Mouse (Mus musculus): ENCODE measurements around the gene Pde10a. TPM values are rescaled to one million over a fixed set of nuclear protein-coding genes. Genes with fewer than 3 reads are reported as not detected.

Gene Pde10a
- polyA plus RNA-seq, 1 experiment = 26.2 TPM

DNA sequence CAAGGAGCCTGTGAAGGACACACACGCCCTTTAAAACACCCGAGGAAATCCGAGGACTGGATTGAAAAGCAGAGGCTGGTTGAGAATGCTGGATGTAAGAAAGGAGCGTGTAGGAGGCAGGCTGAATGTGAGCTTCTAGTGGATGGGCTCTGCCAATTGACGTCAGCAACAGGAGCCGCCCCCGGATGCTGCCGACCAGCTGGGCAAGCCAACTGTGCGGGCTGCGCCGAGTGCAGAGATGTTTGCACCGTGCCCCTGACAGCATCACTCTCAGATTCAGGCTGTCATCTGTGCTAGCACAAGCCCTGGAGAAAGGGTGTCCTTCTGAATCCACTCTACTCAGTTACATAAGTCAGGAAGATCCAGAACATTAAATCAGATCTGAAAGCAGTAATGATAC, 37.3 kb upstream of the Pde10a start:
- Histone ChIP-seq H3K4me1 (ENCODE audit: control insufficient read depth, insufficient read depth, low read length) (peaks cover 6% of the 10 kb centered on the region; the same call in 1 of the 2 replicates), H3K27me3 (ENCODE audit: control insufficient read depth, insufficient read depth, low read length) (no peaks in the 10 kb centered on the region), H3K36me3 (ENCODE audit: control insufficient read depth, insufficient read depth, low read length) (no peaks in the 10 kb centered on the region), H3K27ac (ENCODE audit: control insufficient read depth, insufficient read depth, low read depth, low read length) (no peak overlapping the region), H3K4me3 (ENCODE audit: control insufficient read depth, low read depth, low read length) (peak overlapping the region; percentile 42; the same call in 1 of the 2 replicates)
- no peak for TF ChIP-seq POLR2A (IDR thresholded peaks at IDR 0.05; ENCODE audit: control insufficient read depth, low read depth, low read length)
- TF ChIP-seq CTCF (IDR thresholded peaks at IDR 0.05; ENCODE audit: control insufficient read depth, insufficient read depth, insufficient replicate concordance, low read depth, low read length) = no peak

DNA sequence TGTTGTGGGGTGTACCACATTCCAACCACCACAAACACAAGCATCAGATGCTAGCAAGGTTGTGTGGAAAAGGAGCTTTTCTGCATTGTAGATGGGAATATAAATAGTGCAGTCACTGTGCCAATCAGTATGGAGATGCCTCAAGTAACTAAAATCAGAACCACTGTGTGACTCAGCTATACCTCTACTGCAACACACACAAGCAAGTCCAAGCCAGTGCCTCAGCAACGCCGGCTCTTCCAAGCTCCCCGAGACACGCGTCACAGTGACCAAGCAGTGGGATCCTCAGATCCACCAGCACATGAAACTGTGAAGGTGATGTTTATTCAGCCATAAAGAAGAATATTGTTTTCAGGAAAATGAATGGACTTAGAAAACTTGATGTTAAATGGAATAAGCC, 34.2 kb upstream of the Pde10a start:
- Histone ChIP-seq H3K4me1 (ENCODE audit: control insufficient read depth, insufficient read depth, low read length) (peaks cover 6% of the 10 kb centered on the region; the same call in 1 of the 2 replicates), H3K4me3 (ENCODE audit: control insufficient read depth, low read depth, low read length) (no peak overlapping the region), H3K27me3 (ENCODE audit: control insufficient read depth, insufficient read depth, low read length) (no peaks in the 10 kb centered on the region), H3K27ac (ENCODE audit: control insufficient read depth, insufficient read depth, low read depth, low read length) (no peak overlapping the region), H3K36me3 (ENCODE audit: control insufficient read depth, insufficient read depth, low read length) (no peaks in the 10 kb centered on the region)
- TF ChIP-seq POLR2A (IDR thresholded peaks at IDR 0.05; ENCODE audit: control insufficient read depth, low read depth, low read length) = no peak
- no peak for TF ChIP-seq CTCF (IDR thresholded peaks at IDR 0.05; ENCODE audit: control insufficient read depth, insufficient read depth, insufficient replicate concordance, low read depth, low read length)

DNA sequence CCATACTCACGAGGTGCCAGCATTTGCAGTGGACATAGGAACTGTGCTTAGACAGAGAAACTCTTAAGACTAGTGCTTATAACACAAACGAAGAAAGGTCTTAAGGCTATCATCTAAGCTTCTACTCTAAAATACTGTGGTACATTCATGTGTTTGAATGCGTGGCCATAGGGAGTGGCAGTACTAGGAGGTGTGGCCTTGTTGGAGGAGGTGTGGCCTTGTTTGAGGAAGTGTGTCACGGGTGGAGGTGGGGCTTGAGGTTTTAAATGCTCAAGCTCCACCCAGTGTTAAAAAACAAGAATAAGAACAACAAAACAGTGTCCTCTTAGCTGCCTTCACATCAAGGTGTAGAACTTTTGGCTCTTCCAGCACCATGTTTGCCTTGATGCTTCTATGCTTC, 31.7 kb upstream of the Pde10a start:
- Histone ChIP-seq H3K27me3 (ENCODE audit: control insufficient read depth, insufficient read depth, low read length) (no peaks in the 10 kb centered on the region), H3K36me3 (ENCODE audit: control insufficient read depth, insufficient read depth, low read length) (no peaks in the 10 kb centered on the region), H3K4me3 (ENCODE audit: control insufficient read depth, low read depth, low read length) (no peak overlapping the region), H3K4me1 (ENCODE audit: control insufficient read depth, insufficient read depth, low read length) (peaks cover under 1% of the 10 kb centered on the region; the same call in 1 of the 2 replicates), H3K27ac (ENCODE audit: control insufficient read depth, insufficient read depth, low read depth, low read length) (no peak overlapping the region)
- TF ChIP-seq POLR2A (IDR thresholded peaks at IDR 0.05; ENCODE audit: control insufficient read depth, low read depth, low read length) = no peak
- no peak for TF ChIP-seq CTCF (IDR thresholded peaks at IDR 0.05; ENCODE audit: control insufficient read depth, insufficient read depth, insufficient replicate concordance, low read depth, low read length)

DNA sequence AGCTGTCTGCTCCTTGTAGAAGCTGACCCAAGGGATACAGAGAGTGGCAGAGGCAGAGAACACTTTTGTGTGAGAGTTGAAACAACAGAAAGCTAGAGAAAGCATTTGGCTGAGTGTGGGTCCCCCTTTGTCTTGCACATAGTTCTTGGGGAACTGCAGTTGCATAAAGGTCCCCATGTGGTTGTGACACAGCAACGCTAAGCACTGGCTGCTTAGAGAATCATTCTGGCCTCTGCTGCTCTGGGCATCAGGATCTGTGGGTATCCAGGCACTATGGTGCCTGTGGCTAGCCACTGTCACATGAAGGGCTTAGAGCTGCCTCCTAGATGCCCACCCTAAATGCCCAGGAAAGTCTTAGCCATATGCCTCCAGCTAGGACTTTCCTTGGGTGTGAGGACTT, 27.0 kb upstream of the Pde10a start:
- H3K27me3 ChIP-seq (ENCODE audit: control insufficient read depth, insufficient read depth, low read length) = no peaks in the 10 kb centered on the region
- no peak overlapping the region for H3K4me3 ChIP-seq (ENCODE audit: control insufficient read depth, low read depth, low read length)
- no peaks in the 10 kb centered on the region for H3K4me1 ChIP-seq (ENCODE audit: control insufficient read depth, insufficient read depth, low read length)
- no peaks in the 10 kb centered on the region for H3K36me3 ChIP-seq (ENCODE audit: control insufficient read depth, insufficient read depth, low read length)
- TF ChIP-seq POLR2A (IDR thresholded peaks at IDR 0.05; ENCODE audit: control insufficient read depth, low read depth, low read length) (no peak), CTCF (IDR thresholded peaks at IDR 0.05; ENCODE audit: control insufficient read depth, insufficient read depth, insufficient replicate concordance, low read depth, low read length) (no peak)
- H3K27ac ChIP-seq (ENCODE audit: control insufficient read depth, insufficient read depth, low read depth, low read length) = no peak overlapping the region

DNA sequence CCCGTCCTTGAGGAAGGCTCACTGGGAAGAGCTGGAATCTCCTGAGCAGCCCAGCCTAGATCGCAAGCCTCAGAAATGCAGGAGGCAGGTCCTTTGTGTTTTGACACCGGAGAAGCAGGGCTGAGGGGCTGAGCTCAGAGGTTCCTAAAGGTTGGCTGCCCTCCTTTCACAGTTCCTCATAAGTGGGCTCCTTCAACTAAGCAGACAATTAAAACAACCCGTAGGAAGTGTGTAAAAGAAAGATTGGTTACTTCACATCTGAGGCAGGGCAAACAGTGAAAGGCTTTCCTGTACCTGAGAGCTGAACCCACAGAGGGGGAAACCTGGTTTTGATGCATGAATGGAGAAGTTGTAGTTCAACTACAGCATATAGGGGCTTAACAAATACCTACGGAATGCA, 26.5 kb upstream of the Pde10a start:
- Histone ChIP-seq H3K27me3 (ENCODE audit: control insufficient read depth, insufficient read depth, low read length) (no peaks in the 10 kb centered on the region), H3K36me3 (ENCODE audit: control insufficient read depth, insufficient read depth, low read length) (no peaks in the 10 kb centered on the region), H3K4me1 (ENCODE audit: control insufficient read depth, insufficient read depth, low read length) (no peaks in the 10 kb centered on the region), H3K27ac (ENCODE audit: control insufficient read depth, insufficient read depth, low read depth, low read length) (no peak overlapping the region), H3K4me3 (ENCODE audit: control insufficient read depth, low read depth, low read length) (no peak overlapping the region)
- no peak for TF ChIP-seq CTCF (IDR thresholded peaks at IDR 0.05; ENCODE audit: control insufficient read depth, insufficient read depth, insufficient replicate concordance, low read depth, low read length)

DNA sequence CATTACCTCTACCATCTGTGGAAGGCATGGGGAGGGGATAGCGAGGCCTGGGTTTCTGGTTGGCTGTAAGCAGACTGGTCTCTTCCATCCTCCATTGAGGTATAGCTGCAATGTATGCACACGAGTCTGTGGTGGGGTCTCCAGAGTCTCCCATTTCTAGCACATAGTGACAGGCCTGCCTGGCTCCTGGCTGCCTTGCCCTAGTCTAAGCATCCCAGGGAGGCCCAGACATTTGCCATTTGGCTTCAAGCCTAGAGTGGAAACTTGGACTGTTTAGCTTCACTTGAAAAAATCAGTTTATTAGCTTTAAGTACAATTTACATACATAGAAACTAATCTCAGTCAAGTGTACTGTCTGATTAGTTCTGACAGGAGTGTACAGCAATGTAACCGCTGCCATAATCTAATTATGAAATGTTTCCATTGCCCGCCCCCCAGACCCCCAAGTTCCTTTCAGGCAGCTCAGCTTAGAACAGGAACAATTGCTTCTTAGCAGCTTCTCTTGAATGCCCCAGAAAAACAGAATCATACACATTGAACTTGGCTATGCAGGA, 25.5 kb upstream of the Pde10a start:
- H3K27ac ChIP-seq (ENCODE audit: control insufficient read depth, insufficient read depth, low read depth, low read length) = no peak overlapping the region
- no peaks in the 10 kb centered on the region for H3K27me3 ChIP-seq (ENCODE audit: control insufficient read depth, insufficient read depth, low read length)
- H3K4me3 ChIP-seq (ENCODE audit: control insufficient read depth, low read depth, low read length) = no peak overlapping the region
- no peaks in the 10 kb centered on the region for H3K36me3 ChIP-seq (ENCODE audit: control insufficient read depth, insufficient read depth, low read length)
- TF ChIP-seq CTCF (IDR thresholded peaks at IDR 0.05; ENCODE audit: control insufficient read depth, insufficient read depth, insufficient replicate concordance, low read depth, low read length) = no peak
- no peak for TF ChIP-seq POLR2A (IDR thresholded peaks at IDR 0.05; ENCODE audit: control insufficient read depth, low read depth, low read length)
- H3K4me1 ChIP-seq (ENCODE audit: control insufficient read depth, insufficient read depth, low read length) = no peaks in the 10 kb centered on the region

DNA sequence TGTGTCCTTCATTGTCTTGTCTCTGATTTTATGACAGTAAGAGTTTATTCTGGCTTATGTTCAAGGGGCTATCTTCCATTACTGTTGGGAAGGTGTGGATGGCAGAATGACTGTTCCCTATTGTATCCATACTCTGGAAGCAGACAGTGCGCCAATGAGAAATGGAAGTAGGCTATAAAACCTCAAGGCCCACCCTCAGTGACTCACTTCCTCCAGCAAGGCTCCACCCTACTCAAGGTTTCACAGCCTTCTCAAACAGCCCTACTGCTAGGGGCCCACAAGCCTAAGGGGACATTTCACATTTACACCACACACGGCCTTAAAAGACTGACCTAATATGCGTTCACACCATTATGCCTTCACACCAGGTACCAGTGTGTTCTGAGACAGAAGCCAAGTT, 20.8 kb upstream of the Pde10a start:
- H3K36me3 ChIP-seq (ENCODE audit: control insufficient read depth, insufficient read depth, low read length) = no peaks in the 10 kb centered on the region
- H3K4me1 ChIP-seq (ENCODE audit: control insufficient read depth, insufficient read depth, low read length) = peaks cover 6% of the 10 kb centered on the region; the same call in 1 of the 2 replicates
- TF ChIP-seq CTCF (IDR thresholded peaks at IDR 0.05; ENCODE audit: control insufficient read depth, insufficient read depth, insufficient replicate concordance, low read depth, low read length) (no peak), POLR2A (IDR thresholded peaks at IDR 0.05; ENCODE audit: control insufficient read depth, low read depth, low read length) (no peak)
- no peaks in the 10 kb centered on the region for H3K27me3 ChIP-seq (ENCODE audit: control insufficient read depth, insufficient read depth, low read length)
- H3K4me3 ChIP-seq (ENCODE audit: control insufficient read depth, low read depth, low read length) = no peak overlapping the region
- no peak overlapping the region for H3K27ac ChIP-seq (ENCODE audit: control insufficient read depth, insufficient read depth, low read depth, low read length)
